24 mouse cellular contexts compared by ENCODE assay signal in the genomic region with DNA sequence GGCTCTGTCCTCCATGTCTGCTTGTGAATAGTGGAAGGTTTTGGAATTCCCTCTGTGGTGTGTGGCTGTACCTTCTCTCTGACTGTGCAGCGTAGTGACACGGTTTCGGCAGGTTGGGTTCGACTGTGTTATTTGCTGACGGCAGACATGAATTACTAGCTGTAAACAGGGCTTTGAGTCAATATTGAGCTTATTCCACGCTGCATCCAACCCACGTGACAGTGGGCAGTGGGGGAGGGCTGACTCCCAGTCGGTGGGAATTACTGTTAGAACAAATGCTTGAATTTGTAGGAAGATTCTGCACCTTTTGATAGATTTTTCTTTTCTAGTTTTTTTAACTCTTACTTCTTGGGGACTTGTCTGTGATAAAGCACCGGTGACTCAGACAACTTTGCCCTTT. TPM values are rescaled to one million over a fixed set of nuclear protein-coding genes. Genes with fewer than 3 reads are reported as not detected.
DNase-seq lines count a peak whose midpoint lies in the region; ATAC-seq lines count a peak whose summit lies in the region.
"Had no signal": no experiment of that assay in that cellular context is flagged by ENCODE, and none has a peak within 500 bp of the region (broad histone marks: within the 10 kb centered on the region; RNA-seq: fewer than 3 reads in every experiment).

No protein-coding gene starts in this region.

- no peaks in the 10 kb centered on the region for H3K9me3 ChIP-seq in liver, embryonic 16.5 days (replicated peaks; ENCODE audit: control insufficient read depth, low read length)
- H3K9me3 ChIP-seq in liver, embryonic 11.5 days (ENCODE audit: control insufficient read depth, low read length): no peaks in the 10 kb centered on the region
- H3K9me3 ChIP-seq: embryonic facial prominence, embryonic 15.5 days; heart, embryonic 15.5 days; hindbrain, embryonic 13.5 days; limb, embryonic 10.5 days; liver, embryonic 13.5 days had no signal

- H3K27ac ChIP-seq in liver, embryonic 16.5 days (ENCODE audit: low read length): no peak overlapping the region
- H3K27ac ChIP-seq in liver, embryonic 11.5 days (ENCODE audit: low read depth, low read length): no peak overlapping the region
- H3K27ac ChIP-seq: embryonic facial prominence, embryonic 15.5 days; gastrocnemius, adult 2 months; heart, embryonic 15.5 days; hindbrain, embryonic 13.5 days; layer of hippocampus, adult 2 months; limb, embryonic 10.5 days; liver, embryonic 13.5 days had no signal

- no peak overlapping the region for H3K9ac ChIP-seq in liver, embryonic 16.5 days (ENCODE audit: low read depth, low read length)
- no peak overlapping the region for H3K9ac ChIP-seq in liver, embryonic 11.5 days (ENCODE audit: low read depth, low read length)
- H3K9ac ChIP-seq: embryonic facial prominence, embryonic 15.5 days; heart, embryonic 15.5 days; hindbrain, embryonic 13.5 days; liver, embryonic 13.5 days had no signal

- DNase-seq in adrenal gland, postnatal 14 days: peak; percentile 31
- no peak for DNase-seq in adrenal gland, postnatal 36 days
- DNase-seq in liver, embryonic 11.5 days (ENCODE audit: low spot score): no peak
- DNase-seq in lung, postnatal 36 days: peak; percentile 19
- no peak for DNase-seq in lung, postnatal 25 days (ENCODE audit: low spot score)
- no peak for DNase-seq in ovary, postnatal 14 days (ENCODE audit: low spot score)
- DNase-seq: adrenal gland, postnatal 25 days; cerebellum, adult 11 months; cerebellum, adult 9-11 months; gastrocnemius, adult 2 months; heart, postnatal 36 days; kidney, postnatal 14 days; liver, embryonic 13.5 days had no signal

- no peak overlapping the region for H3K4me2 ChIP-seq in liver, embryonic 16.5 days (ENCODE audit: low read depth, low read length)
- H3K4me2 ChIP-seq in liver, embryonic 11.5 days: no peak overlapping the region
- H3K4me2 ChIP-seq: embryonic facial prominence, embryonic 15.5 days; heart, embryonic 15.5 days; hindbrain, embryonic 13.5 days; liver, embryonic 13.5 days; midbrain, embryonic 11.5 days had no signal

- H3K27me3 ChIP-seq in liver, embryonic 16.5 days (ENCODE audit: control insufficient read depth, insufficient read depth, low read depth, low read length): peaks cover 32% of the 10 kb centered on the region
- peaks cover 48% of the 10 kb centered on the region for H3K27me3 ChIP-seq in liver, embryonic 11.5 days (replicated peaks; ENCODE audit: control insufficient read depth, insufficient read depth, low read length)

- no peaks in the 10 kb centered on the region for H3K36me3 ChIP-seq in liver, embryonic 16.5 days (ENCODE audit: control insufficient read depth, insufficient read depth)
- no peaks in the 10 kb centered on the region for H3K36me3 ChIP-seq in liver, embryonic 11.5 days (ENCODE audit: control insufficient read depth, insufficient read depth, low read length)
- H3K36me3 ChIP-seq: embryonic facial prominence, embryonic 15.5 days; heart, embryonic 15.5 days; hindbrain, embryonic 13.5 days; limb, embryonic 10.5 days; liver, embryonic 13.5 days had no signal

- WGBS in liver, embryonic 16.5 days (ENCODE audit: insufficient replicate concordance): 61% methylated on average over 9 of the region's 9 CpGs
- 72% methylated on average over 9 of the region's 9 CpGs for WGBS in liver, embryonic 11.5 days

- H3K4me1 ChIP-seq in liver, embryonic 16.5 days (ENCODE audit: control insufficient read depth, low read depth, low read length): no peaks in the 10 kb centered on the region; the same call in none of the 2 replicates
- H3K4me1 ChIP-seq in liver, embryonic 11.5 days (replicated peaks; ENCODE audit: control insufficient read depth, insufficient read depth, low read length): no peaks in the 10 kb centered on the region; the same call in 1 of the 2 replicates

- ATAC-seq in liver, embryonic 16.5 days (ENCODE audit: low read depth): peak; percentile 14; the same call in 1 of the 2 replicates
- ATAC-seq in liver, embryonic 11.5 days (replicated peaks; ENCODE audit: low FRiP score): no peak
- ATAC-seq: forebrain, embryonic 14.5 days had no signal

- no peak overlapping the region for H3K4me3 ChIP-seq in liver, embryonic 16.5 days (ENCODE audit: low read depth, low read length)
- no peak overlapping the region for H3K4me3 ChIP-seq in liver, embryonic 11.5 days (ENCODE audit: low read depth, low read length)
- H3K4me3 ChIP-seq: embryonic facial prominence, embryonic 15.5 days; gastrocnemius, adult 2 months; heart, embryonic 15.5 days; hindbrain, embryonic 13.5 days; layer of hippocampus, adult 2 months; limb, embryonic 10.5 days; liver, embryonic 13.5 days had no signal

RNA-seq across cellular contexts. Expression of a gene that starts 4.1 kb away (rescaled TPM):
- 1.3 and 1.4 TPM in 2 replicates for total RNA-seq in adrenal gland, postnatal 14 days (2021)
- 1 to 10 TPM in 1 of 2 experiments, under 1 TPM in 1; 0.70 to 2.7 TPM for total RNA-seq in adrenal gland, postnatal 36 days (2021)
- 0.08 and 0.21 TPM in 2 replicates for polyA plus RNA-seq in liver, embryonic 16.5 days (2015; fragmentation: Nextera tagmentation; extraction: Ambion mirVana)
- polyA plus RNA-seq in liver, embryonic 11.5 days (2014; fragmentation: Nextera tagmentation; extraction: Ambion mirVana): 0.07 and 0.14 TPM in 2 replicates
- total RNA-seq: common myeloid progenitor, adult 5-6 weeks; megakaryocyte progenitor cell, adult 5-6 weeks had no signal
- polyA plus RNA-seq: thymus, postnatal 0 days had no signal

RNA-seq across cellular contexts. Expression of a gene that starts 16.3 kb away (rescaled TPM):
- total RNA-seq in adrenal gland, postnatal 14 days (2021): 0.45 and 0.52 TPM in 2 replicates
- total RNA-seq in adrenal gland, postnatal 36 days (2021): under 1 TPM; 0.33 to 0.43 TPM
- 0.06 and 0.07 TPM in 2 replicates for polyA plus RNA-seq in liver, embryonic 16.5 days (2015; fragmentation: Nextera tagmentation; extraction: Ambion mirVana)
- polyA plus RNA-seq in liver, embryonic 11.5 days (2014; fragmentation: Nextera tagmentation; extraction: Ambion mirVana): 0.47 and 0.67 TPM in 2 replicates
- total RNA-seq: common myeloid progenitor, adult 5-6 weeks; megakaryocyte progenitor cell, adult 5-6 weeks had no signal
- polyA plus RNA-seq: limb, embryonic 10.5 days had no signal

Comparison
In these comparisons a context has a peak if more than half of its experiments do, and no peak if none do; other contexts are left out.
1. DNase-seq: peak in adrenal gland, postnatal 14 days (single experiment) and lung, postnatal 36 days (single experiment); none in adrenal gland, postnatal 36 days (0 of 2), liver, embryonic 11.5 days (single experiment), lung, postnatal 25 days (single experiment) and ovary, postnatal 14 days (single experiment).